Mouse (Mus musculus): Measurements from ENCODE around the gene Sik1. TPM values are rescaled to one million over a fixed set of nuclear protein-coding genes. Genes with fewer than 3 reads are reported as not detected.

Sik1 gene
- total RNA-seq (2012; rRNA removed) (56.7 and 56.9 TPM in 2 replicates), total RNA-seq (2014; rRNA removed) (16.0 and 17.1 TPM in 2 replicates), polyA plus RNA-seq (2012; ENCODE audit: insufficient read length, low read depth) (27.7 and 36.7 TPM in 2 replicates)

DNA sequence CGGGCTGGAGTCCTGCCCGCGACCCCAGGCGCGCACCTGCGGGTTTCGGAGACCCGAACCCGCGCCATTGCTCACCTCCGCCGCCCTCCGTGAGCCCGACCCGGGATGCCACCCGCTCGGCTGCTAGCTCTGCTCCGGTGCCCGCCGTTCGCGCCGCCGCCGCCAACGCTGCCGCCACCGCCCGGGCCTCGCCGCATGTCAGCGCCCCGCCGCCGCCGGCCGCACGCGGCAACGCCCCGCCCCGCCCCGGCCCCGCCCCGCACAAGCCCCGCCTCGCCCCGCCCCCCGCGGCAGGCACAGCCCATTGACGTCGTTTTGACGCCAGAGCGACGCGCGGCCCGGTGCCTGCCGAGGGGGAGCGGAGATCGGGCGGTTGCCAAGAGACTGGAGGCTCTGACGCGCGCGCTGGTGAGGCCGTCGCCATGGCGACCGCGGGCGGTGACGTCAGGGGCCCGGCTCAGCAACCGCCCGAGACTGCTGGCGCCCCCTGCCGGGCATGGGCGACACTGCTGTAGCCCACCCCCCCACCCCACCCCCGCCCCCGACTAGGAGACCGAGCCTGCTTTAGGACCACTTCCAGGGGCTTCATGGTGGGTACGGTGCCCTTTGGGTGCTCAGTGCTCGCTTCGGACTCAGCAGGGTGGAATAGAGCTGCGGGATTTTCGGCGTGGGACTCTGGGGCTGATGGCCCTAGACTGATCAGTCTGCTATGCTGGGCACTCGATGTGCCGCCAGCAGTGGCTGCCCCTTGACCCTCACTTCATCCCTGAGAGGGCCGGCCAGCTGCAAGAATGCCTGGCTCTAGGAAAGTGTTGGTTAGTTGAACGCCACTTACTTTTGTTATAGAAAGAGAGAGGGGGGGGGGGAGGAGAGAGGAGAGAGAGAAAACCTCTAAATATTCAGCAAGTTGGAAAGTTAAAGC is at the start of gene Sik1:
TSS of gene Sik1 (minus strand) at position 208 of the 922 bp plus-strand sequence.
- Histone ChIP-seq H3K27ac (ENCODE audit: insufficient read depth, low read depth) (peak within 1 kb of the TSS; percentile 88), H3K36me3 (replicated peaks in 1 of 2; ENCODE audit: control insufficient read depth in 1 of 2, insufficient read depth in 1 of 2, low read length in 1 of 2) (peaks cover 24 to 32% of the 10 kb centered on the region in 2 experiments), H3K4me3 (replicated peaks in 1 of 3; ENCODE audit: low read depth in 2 of 3, low read length in 2 of 3, poor library complexity in 1 of 3) (peak within 1 kb of the TSS; percentile 76 to 98 (median 98)), H3K27me3 (replicated peaks) (no peaks in the 10 kb centered on the region), H3K9ac (ENCODE audit: insufficient read depth, low read depth) (peak within 1 kb of the TSS; percentile 99), H3K4me2 (ENCODE audit: insufficient read depth, low read depth, poor library complexity, severe bottlenecking) (peak within 1 kb of the TSS; percentile 99), H3K9me3 (replicated peaks; ENCODE audit: low read length) (no peaks in the 10 kb centered on the region), H3K4me1 (ENCODE audit: control insufficient read depth in 1 of 2, insufficient read depth in 2 of 2) (peaks cover 34 to 57% of the 10 kb centered on the region in 2 experiments), H3K79me2 (replicated peaks; ENCODE audit: control insufficient read depth, extremely low read depth, insufficient read depth, poor library complexity, severe bottlenecking) (peaks cover 42% of the 10 kb centered on the region)
- TF ChIP-seq SMC3 (IDR thresholded peaks at IDR 0.05; ENCODE audit: low read depth, low read length) (peak; percentile 40; the same call in 1 of the 2 replicates), TCF12 (IDR thresholded peaks at IDR 0.05; ENCODE audit: low read depth, low read length) (0 out of 2 replicates have a peak, but pooled peaks have one; percentile 57), NELFE (IDR thresholded peaks at IDR 0.05; ENCODE audit: low read depth, low read length) (peak; percentile 30; the same call in 1 of the 2 replicates), NRF1 (IDR thresholded peaks at IDR 0.05; ENCODE audit: low read depth, low read length) (no peak; the same call in 1 of the 2 replicates), MXI1 (IDR thresholded peaks at IDR 0.05; ENCODE audit: low read depth, low read length) (peak; percentile 99), MAZ (IDR thresholded peaks at IDR 0.05; ENCODE audit: low read depth, low read length) (peak; percentile 58; the same call in 1 of the 2 replicates), POLR2A (IDR thresholded peaks at IDR 0.05; ENCODE audit: low read depth, low read length) (peak; percentile 44; the same call in 1 of the 2 replicates), SIN3A (IDR thresholded peaks at IDR 0.05; ENCODE audit: low read length) (peak; percentile 61; the same call in 1 of the 2 replicates), E2F4 (IDR thresholded peaks at IDR 0.05; ENCODE audit: insufficient replicate concordance, low read depth, low read length) (no peak), POLR2AphosphoS2 (IDR thresholded peaks at IDR 0.05; ENCODE audit: low read depth, low read length) (no peak), ELF1 (IDR thresholded peaks at IDR 0.05; ENCODE audit: low read depth, low read length) (peak; percentile 68), GABPA (IDR thresholded peaks at IDR 0.05; ENCODE audit: insufficient replicate concordance, low read depth, low read length) (peak; percentile 72), IRF4 (IDR thresholded peaks at IDR 0.05; ENCODE audit: low read depth, low read length) (peak; percentile 18; the same call in 1 of the 2 replicates), MAX (IDR thresholded peaks at IDR 0.05; ENCODE audit: low read length) (0 out of 2 replicates have a peak, but pooled peaks have one; percentile 29), USF1 (IDR thresholded peaks at IDR 0.05; ENCODE audit: low read depth, low read length) (no peak), MEF2A (IDR thresholded peaks at IDR 0.05; ENCODE audit: borderline replicate concordance, low read depth, low read length) (peak; percentile 55; the same call in 1 of the 2 replicates), TBP (conservative IDR thresholded peaks at IDR 0.05; ENCODE audit: low read depth, low read length) (no peak), ZNF384 (IDR thresholded peaks at IDR 0.05; ENCODE audit: low read depth, low read length) (no peak), HCFC1 (IDR thresholded peaks at IDR 0.05; ENCODE audit: low read depth, low read length) (peak; percentile 45), JUND (conservative IDR thresholded peaks at IDR 0.05; ENCODE audit: low read depth, low read length) (no peak), CTCF (conservative IDR thresholded peaks at IDR 0.05 in 1 of 2, IDR thresholded peaks at IDR 0.05 in 1 of 2; ENCODE audit: low read depth in 2 of 2, low read length in 2 of 2) (peak in 1 of 2 experiments; percentile 55; a peak in 2 of 4 replicates), ETS1 (conservative IDR thresholded peaks at IDR 0.05; ENCODE audit: low read depth, low read length) (peak; percentile 39; the same call in 1 of the 2 replicates), RAD21 (IDR thresholded peaks at IDR 0.05; ENCODE audit: low read depth, low read length) (peak; percentile 29)
- dilution Hi-C loops (cut with MboI; ENCODE audit: extremely low pct_ligation_motif_present, extremely low pct_unique_long_range_greater_than_20kb, low sequenced_read_pairs) (no loop called here), in situ Hi-C loops (cut with MboI; ENCODE audit: low pct_ligation_motif_present, low pct_unique_long_range_greater_than_20kb, low sequenced_read_pairs) (no loop called here)
- peak; percentile 95 for DNase-seq (ENCODE audit: extremely low read depth)

All from CH12.LX (cell line).